Mouse (Mus musculus) yolk sac, embryonic 10.5 days (tissue): ENCODE data around the gene Fancg.

Experiments used
- DNase-seq: peaks from one replicate; pipeline ENCODE4 v3.0.0-alpha.2; 2017; ENCODE audit warnings: low spot score

Fancg gene

DNA sequence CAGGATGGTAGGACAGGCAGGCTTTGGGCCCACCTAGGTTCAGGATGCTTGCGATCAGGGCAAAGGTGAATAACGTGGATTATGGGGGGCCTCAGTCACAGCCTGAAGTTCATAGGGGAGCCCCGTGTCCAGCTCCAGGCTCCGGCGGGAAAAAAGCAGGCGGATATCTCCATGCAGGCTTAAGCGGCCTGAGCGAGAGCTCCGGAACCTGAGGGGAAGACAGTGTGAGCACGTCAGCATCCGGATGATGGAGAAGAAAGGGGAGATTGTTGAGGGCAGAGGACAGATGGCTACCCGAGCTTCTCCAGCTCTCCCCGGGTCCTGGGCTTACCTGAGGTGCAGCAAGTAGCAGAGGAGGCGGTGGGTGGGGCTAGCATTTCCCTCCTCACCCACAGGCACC lies 23.2 kb upstream of the Fancg start:
- no peak for DNase-seq

DNA sequence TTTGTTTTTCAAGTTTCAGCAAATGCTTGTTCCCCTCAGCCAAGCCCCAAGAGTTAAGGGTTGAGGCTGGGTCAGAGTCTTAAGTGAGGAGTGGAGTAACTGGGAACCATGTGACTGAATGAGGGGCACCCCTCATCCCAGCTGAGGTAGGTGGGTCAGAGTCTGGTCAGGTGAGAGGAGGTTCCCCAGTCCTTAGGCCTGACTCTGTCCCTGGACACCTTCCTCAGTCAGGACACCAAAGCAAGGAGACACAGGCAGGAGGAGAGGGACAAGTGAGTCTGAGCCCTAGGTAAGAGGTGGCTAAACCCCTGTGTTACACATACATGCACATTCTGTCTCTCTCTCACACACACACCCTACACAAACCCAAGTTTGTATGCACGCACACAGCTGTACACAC lies 22.2 kb upstream of the Fancg start:
- DNase-seq = no peak

DNA sequence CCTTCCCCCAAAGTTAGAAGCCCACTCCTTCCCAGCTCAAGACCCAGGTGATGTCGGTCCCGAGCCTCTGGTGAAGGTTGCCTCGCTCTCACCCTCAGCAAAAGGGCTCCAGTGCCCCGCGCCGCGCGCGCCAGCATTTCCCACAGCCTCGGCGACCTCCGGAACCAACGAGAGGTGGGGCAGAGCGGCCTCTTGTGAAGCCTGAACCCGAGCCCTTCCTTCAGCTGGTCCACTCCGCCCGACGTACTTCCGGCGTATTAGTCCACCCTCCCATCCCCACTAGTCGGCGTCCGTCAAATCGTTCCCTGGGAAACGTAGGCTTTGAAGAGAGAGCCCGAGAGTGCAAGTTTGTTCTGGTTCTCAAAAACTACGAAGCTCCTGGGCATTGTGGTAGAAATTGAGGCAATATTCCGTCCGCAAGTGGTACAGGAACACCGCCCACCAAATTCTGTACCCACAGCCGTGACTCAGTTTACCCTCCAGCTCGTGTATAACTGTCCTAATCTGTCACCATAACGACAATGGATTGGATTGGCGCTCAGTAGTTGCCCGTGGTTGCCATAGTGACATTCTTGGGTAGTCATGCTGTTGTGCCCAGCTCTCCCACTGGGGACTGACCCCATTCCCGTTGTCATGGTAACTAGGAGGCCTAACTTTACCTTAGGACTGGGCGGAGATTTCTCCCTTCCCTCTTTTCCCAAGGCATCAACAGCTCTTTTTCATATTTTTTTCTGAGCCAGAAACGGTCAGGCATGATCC lies 21.1 kb upstream of the Fancg start, which contains the start of gene Stoml2:
Gene Stoml2 (minus strand): TSS at position 474 of the 759 bp plus-strand sequence.
- DNase-seq = peak; percentile 92

DNA sequence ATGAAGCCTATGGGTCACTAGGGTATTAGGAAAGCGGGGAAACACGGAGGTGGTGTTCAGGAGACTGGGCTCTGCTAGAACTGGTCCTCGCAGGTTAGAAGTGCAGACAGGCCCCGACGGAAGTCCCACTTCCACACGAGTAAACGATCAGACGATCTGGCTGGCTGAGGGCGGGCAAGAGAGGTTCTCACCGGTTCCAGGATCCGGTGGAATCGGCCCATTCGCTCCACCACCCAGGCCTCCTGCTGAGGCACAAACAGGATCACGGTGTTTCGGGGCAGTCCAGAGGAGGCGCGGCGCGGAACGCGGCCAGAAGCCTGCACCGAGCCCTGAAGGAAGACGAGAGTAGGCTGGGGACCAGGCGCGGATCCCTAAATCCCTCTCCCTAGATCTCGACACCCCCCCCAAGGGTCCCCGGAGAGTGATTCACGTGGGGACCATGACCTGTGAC lies 20.5 kb upstream of the Fancg start:
- no peak for DNase-seq

DNA sequence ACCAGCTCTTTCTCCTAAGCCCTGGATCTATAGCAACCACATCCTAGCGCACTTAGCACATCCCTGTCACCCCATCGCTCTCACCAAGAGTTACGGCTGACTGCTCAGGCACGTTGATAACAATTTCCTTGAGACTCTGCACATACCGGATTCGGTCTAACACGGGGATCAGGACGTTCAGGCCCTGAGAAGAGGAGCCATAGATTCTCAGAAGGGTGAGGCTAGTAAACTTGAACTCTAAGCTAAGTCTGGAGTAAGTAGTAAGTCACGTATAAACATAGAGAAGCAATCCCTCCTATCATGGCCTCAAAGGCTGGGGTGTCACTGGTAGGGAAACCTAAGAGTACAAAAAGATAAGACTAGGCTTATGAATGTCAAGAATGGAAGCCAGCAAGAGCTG lies 20.0 kb upstream of the Fancg start:
- no peak for DNase-seq

DNA sequence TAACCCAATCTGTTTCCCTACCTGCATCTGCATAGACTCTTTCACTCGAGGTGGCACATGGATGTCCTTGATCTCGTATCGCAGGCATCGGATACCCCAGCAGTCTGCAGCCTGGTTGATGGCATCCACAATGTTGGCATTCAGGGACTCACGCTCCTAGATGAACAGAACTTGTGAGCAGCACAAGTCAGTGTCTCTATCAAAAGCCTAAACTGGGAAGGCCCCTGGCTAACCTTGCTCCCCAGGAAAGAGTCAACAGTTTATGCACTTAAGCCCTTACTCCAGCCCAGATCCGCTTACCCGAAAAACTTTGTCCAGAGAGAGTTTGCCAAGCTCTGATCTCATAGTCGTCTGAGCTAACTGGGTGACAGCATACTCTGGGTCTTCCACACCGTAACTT lies 19.4 kb upstream of the Fancg start:
- DNase-seq = no peak

DNA sequence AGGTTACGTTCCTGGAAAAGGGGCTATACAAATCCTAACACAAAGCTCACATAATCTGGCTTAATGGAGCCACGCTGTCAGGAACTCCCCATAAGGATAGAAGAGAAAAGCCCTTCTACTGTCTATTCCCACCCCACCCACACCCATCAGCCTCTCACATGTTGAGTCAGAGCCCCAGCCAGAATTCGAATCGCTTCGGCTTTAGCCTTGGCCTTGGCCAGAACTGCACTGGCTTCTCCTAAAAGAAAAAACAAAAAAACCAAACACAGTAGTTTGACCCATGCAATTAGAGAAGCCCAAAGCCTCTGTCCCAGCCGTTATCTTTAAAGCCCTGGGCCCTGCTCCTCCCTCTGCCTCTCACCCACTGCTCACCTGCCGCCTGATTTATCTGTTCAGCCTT lies 18.8 kb upstream of the Fancg start:
- no peak for DNase-seq

DNA sequence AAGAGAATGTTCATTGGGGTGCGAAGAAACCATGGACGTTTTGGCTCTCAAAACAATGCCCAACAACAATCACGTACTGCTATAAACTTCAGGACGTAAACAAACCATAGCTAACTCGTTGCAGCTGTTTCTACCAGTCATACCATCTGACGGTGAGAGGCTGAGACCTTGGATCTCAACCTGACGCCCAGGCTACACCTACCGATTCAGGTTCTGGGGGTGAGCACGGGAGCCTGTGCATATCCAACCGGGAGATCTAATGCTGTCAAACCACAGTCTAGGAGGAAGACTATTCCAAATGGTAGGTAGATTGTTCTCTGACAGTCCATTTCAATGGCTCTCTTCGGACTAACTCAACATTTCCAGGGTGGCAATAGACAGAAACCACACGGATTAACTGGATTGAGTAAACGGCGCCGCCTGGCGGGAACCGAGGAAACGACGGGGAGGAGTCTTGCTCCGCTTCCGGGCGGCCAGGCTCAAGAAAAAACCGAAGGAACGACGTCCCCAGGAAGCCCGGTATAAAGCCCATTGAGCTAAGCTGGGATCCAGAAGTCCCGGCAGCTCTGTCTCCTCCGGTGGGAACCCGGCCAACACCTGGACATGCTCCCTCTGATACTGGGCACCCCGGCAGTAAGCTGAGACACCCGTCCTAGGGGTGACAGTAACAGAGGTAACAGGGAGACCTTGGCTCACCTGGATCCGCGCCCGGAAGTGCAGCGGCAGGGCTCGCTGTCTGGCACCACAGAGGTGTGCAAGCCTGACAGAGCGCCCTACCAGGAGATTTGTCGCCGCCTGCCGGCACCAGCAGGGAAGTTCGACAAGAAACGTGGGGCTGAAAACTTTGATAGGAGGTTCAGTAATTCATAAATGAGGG lies 15.0 kb upstream of the Fancg start, which contains the start of gene Pigo:
Gene Pigo (minus strand): TSS at position 736 of the 877 bp plus-strand sequence.
- peak; percentile 95 for DNase-seq

DNA sequence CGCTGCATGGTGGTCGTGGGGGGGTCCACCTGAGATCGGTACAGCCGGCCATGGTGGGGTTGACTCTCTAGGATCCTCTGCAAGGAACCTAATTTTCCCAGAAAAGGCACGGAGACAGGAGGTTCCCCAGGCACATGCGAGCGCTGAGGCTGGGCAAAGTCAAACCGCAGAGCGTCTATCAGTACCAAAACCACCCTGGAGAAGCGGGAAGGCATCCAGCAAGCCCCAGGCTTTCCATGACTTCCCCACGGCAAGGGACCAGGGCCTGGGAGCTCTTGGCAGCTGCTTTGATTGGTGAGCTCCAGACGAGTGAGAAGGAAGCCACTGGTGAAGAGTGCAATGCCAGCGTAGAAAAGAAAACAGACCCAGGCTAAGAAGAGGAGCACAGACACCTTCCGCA lies 14.4 kb upstream of the Fancg start:
- no peak for DNase-seq

DNA sequence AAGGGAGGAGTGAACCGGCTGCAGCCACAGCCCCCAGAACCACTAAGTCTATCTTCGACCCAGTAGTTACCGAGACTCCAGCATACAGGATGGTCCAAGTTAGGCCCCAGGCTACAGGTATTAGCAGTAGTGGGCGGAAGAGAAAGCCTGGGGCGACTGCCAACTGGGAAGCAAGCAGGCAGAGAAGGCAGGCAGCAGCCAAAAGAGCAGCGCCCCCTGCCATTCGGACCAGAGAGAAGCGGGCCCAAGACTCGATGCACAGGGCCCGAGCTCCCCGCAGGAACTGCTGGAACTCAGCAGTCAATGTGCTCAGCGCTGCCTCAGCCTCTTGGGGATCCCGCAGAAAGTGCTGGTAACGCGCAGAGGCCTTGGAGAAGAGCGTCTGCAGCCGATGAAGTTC lies 11.0 kb upstream of the Fancg start:
- DNase-seq = no peak

DNA sequence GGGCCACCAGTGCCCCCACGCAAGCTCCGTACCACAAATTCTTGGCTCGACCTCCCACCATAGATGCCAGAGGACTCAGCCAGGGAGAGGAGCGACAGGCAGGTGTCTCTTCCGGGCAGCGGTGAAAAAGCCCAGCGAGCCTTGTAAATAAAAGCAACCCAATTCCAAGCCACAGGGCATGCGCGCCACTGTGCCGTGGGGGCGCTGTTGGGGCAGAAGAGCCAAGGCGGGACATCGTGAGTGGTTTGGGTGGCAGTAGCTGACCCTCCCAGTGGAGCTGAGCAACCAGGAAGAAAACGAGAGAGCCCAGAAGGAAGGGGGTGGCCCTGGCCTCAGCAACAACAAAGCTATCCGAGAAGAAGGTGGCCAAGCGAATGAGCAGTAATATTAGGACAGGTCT lies 10.6 kb upstream of the Fancg start:
- DNase-seq = no peak

DNA sequence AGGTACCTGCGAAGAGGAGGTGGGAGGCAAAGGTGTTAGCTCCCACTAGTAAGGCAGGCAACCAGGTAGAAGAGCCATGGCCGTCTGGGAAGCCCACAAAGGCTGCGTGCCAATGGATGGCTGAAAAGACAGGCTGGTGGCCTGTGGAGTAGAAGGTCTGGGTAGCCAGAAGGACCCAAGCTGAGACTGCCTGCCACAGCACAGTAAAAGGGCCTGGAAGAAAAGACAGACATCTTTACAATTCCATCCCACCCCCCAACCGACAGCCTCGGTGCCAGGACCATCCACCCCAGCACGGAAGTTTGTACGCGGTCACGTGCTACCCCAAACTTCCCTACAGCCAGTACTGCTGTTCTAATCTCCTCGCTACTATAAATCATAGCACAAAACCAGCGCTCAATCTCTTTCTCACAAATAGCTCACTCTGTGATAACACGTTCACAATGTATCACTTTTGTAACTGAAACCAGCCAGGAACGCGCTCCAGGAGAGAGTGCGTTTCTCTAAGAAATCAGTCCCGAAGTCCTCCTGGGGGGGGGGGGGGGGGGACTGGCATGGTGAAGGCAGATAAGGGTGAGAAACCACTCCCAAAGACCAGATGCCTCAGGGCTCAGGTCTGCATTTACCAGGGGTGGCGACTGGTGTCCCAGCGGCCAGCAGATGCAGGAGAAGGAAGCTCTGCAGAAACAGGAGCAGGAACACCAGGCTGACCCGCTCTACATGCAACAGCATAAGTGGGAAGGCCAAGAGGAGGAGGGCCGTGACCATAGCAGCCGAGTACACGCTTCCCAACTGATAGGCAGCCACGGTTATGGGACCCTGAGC lies 9.5 kb upstream of the Fancg start:
- no peak for DNase-seq

DNA sequence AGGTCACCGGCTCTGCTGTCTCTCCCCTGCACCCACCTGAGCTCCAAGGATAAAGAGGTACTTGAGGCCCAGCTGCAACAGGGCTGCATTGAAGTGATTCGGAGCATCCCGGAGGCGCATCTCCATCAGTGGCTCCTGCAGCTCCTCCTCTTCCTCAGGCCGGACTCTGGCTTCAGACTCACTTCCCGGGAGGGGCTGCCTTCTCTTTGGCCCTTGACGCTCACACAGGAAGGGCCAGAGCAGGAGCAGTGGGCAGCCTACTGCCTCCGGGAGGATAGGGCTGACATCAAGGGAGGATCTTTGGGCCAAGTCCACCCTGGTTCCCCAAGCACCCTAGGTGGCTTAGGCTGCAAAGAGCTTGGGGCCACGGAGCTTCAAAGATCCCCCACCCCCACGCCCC lies 8.9 kb upstream of the Fancg start:
- no peak for DNase-seq

DNA sequence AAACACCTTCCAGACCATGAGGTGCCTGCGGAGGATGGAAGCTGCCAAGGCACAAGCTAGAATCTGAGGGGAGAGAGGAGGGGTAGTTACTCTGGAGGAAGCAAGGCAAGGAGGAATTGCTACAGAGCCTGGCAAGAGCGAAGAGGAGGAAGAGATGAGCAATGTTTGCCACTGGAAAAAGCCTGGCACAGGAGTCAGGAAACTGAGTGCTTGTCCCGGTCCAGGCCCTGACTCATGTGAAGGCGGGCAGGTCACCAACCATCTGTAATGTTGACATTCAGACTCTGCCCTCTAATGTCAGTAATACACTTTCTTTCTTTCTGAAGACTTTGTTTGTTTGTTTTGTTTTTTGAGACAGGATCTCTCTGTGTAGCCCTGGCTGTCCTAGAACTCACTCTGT lies 7.8 kb upstream of the Fancg start:
- no peak for DNase-seq

DNA sequence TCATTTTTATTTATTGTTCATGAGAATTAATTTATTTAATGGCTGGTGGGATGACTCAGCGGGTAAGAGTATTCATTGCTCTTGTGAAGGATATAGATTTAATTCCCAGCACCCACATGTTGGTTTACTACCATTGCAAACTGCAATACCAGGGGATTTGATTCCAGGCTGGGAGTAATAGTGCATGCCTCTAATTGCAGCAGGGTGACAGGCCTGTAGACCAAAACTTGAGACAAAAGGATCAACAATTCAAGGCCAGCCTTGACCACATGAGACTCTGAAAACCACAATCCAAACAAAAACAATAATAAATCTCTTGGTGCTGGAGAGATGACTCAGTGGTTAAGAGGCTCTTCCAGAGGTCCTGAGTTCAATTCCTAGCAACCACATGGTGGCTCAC lies 1.8 kb upstream of the Fancg start:
- no peak for DNase-seq

DNA sequence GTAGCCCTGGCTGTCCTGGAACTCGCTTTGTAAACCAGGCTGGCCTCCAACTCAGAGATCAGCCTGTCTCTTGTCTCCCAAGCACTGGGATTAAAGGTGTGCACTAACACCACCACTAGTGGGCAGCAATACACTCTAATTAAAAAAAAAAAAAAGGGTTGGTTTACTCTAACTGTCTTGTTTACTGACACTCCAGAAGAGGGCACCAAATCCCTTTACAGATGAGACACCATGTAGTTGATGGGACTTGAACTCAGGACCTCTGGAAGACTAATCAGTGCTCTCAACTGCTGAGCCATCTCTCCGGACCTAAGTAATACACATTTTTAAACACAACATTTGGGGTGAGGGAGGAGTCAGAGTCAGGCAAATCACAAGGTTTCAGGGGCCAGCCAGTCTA lies 4.5 kb downstream of the Fancg start:
- no peak for DNase-seq

DNA sequence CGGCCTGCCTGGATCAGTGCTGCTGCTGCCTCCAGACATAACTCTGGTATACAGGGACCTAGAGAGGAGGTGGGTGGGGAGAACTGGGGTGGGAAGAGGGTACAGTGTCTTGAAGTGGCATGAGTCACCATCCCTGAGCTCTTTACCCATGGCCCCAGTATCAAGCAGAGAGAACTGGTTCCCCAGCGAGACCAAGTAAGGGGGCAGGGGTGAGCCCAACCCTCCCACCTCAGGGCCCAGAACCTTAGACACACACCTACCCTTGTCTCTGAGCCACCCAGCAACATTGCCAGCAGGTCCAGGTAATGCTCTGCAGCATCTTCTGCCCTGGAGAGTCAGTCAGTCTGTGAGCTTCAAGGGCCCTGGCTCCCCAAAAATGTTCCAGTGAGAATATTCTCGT lies 5.4 kb downstream of the Fancg start:
- no peak for DNase-seq

DNA sequence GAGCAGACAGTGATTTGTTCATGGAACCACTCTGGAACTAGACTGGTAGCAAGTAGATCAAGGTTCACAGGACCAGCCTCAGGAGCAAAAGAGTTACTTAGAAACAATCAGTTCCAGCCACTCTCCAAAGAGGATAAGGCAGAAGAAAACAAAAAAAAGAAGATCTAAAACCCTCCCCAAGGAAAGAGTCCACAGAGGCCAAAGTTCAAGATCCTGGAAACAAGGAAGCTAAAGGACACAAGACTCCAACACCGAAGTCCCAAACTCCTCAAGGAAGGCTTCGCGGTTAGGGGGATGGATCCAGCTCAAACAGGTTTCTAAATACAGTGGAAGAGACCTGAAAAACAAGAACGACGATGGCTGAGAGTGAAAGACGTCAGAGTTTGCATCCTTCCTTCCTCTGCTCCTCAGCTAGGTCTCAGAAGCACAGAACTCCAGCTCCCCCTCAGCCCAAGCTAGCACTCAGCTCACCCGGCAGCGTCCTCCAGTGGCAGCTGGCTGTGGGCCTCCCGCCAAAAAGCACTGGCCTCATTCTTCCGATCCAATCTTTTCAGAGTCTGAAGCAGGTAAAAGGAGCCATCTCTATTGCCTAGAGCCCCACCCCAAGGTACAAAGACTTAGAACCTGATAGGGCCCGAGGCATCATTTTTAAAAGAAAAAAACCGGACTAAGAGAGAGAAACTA lies 7.4 kb downstream of the Fancg start:
- peak; percentile 48 for DNase-seq

DNA sequence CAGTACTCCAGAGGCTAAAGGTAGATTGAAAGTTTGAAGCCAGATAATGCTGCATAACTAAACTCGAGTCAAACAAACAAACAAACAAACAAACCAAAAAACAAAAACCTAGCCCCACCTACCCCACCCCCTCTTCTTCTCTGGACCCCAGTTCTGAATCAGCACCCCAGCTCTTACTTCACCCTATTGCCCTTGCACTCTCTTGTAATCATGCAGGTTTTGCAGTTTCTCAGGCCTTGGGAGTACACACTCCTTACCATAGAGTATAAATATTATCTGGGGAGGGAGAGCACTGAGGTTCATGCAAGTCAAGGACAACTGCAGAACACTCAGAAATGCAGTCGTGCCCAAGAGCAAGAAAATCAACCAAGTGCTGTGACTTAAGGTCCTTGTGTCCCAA lies 9.0 kb downstream of the Fancg start:
- DNase-seq = no peak

DNA sequence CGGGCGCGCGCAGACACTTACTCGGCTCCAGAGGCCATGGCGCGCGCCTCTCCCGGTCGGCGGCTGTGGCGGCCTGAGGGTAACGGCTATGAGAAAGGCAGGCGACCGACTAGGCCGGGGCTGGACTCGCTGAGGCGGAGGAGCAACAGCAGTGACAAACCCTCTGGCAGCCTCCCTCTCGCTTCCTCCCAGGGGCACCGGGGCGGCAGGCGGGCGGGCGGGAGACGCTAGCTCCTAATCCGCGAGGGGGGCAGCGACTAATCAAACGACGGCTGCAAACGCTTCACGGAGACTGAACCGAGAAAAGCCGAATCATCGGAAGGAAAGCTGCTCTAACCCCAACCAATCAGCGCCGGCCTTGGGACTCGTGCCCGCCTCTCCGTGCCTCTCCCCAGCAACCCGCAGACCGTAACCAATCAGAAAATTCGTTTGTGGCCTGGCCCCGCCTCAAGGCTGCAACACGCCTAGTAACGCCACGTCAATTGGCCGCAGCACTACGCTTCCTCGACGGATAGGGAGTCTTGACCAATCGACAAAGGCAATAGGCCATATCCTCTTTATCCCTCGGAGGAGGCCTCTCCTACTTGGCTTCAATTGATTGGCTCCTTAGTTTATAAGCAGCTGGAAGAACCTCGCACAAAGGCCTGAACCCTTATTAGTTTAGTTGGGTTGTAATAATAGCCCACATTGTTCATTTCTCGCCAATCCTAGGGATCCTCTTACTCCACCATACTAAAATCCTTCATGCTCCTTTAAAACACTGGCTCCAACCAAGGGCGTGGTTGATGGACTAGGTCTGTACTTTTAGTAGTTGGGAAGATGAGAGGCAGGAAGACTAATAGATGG lies 9.9 kb downstream of the Fancg start, which contains the start of gene Vcp:
Gene Vcp (minus strand): TSS at position 367 of the 846 bp plus-strand sequence.
- peak; percentile 100 for DNase-seq
